Mouse (Mus musculus) bone marrow, adult 2 months (tissue): Measurements from ENCODE around the gene Rdh16f2.

ENCODE experiments used
- CTCF ChIP-seq: fragments of 200-500 bp; IDR thresholded peaks from 2 replicates; pipeline ENCODE4 v1.5.1; 2011; ENCODE audit warnings: low read length, control low read depth; ENCODE audit not compliant: control insufficient read depth, insufficient read depth
- POLR2A ChIP-seq: fragments of 200-500 bp; IDR thresholded peaks from 2 replicates; pipeline ENCODE4 v1.6.1; 2011; ENCODE audit warnings: low read depth, mild to moderate bottlenecking, control low read depth, low read length, borderline replicate concordance; ENCODE audit not compliant: control insufficient read depth

- no peak for TF ChIP-seq CTCF
- no peak for TF ChIP-seq POLR2A
Observed at GRCm38 (mm10) chr10:127907386-127907951, 41.2 kb downstream of the Rdh16f2 start.
